Comparison of ENCODE assay signal across 8 mouse cellular contexts in genomic region chr11:4219317-4219751, GRCm38 (mm10). TPM values are rescaled to one million over a fixed set of nuclear protein-coding genes. Genes with fewer than 3 reads are reported as not detected.
DNase-seq lines count a peak whose midpoint lies in the region; ATAC-seq lines count a peak whose summit lies in the region.

No protein-coding gene starts in this region.

- H3K4me3 ChIP-seq in megakaryocyte, embryonic 14.5 days (replicated peaks): peak overlapping the region; percentile 38
- H3K4me3 ChIP-seq in neural tube, embryonic 12.5 days: no peak overlapping the region

- 8% methylated on average over 2 of the region's 2 CpGs for WGBS in neural tube, embryonic 12.5 days

- intact Hi-C loops in left cerebral cortex, postnatal 4 days (cut with DNase I): loop anchor here (2.0 kb wide), 1 partner anchor 85 kb away; the partner anchor contains the start of gene Rnf215

- H3K27ac ChIP-seq in neural tube, embryonic 12.5 days: no peak overlapping the region

- peaks cover 38% of the 10 kb centered on the region for H3K4me1 ChIP-seq in megakaryocyte, embryonic 14.5 days
- H3K4me1 ChIP-seq in neural tube, embryonic 12.5 days: peaks cover 13% of the 10 kb centered on the region

- ATAC-seq in megakaryocyte, adult 5-6 weeks (ENCODE audit: poor library complexity, severe bottlenecking): no peak
- ATAC-seq in neural tube, embryonic 12.5 days (ENCODE audit: low FRiP score, low read depth): no peak
- ATAC-seq in erythroblast, adult 5-6 weeks (replicated peaks; ENCODE audit: low FRiP score, poor library complexity, severe bottlenecking): no peak

- H3K27me3 ChIP-seq in megakaryocyte, embryonic 14.5 days (replicated peaks): peaks cover 58% of the 10 kb centered on the region
- peaks cover 26% of the 10 kb centered on the region for H3K27me3 ChIP-seq in neural tube, embryonic 12.5 days (replicated peaks)

- peak; percentile 86 for DNase-seq in adrenal gland, postnatal 14 days
- peak; percentile 82 for DNase-seq in fibroblast of lung, adult 2 months (ENCODE audit: low read depth)
- DNase-seq in kidney, adult 11 months: peak; percentile 86
- peak; percentile 63 for DNase-seq in left cerebral cortex, postnatal 4 days

- no peak overlapping the region for H3K9ac ChIP-seq in neural tube, embryonic 12.5 days

- peaks cover 5% of the 10 kb centered on the region; the same call in 1 of the 2 replicates for H3K9me3 ChIP-seq in megakaryocyte, embryonic 14.5 days
- H3K9me3 ChIP-seq in neural tube, embryonic 12.5 days: no peaks in the 10 kb centered on the region

- H3K36me3 ChIP-seq in megakaryocyte, embryonic 14.5 days (replicated peaks; ENCODE audit: low read length): peaks cover 16% of the 10 kb centered on the region
- peaks cover 15% of the 10 kb centered on the region for H3K36me3 ChIP-seq in neural tube, embryonic 12.5 days

- 0 out of 2 replicates have a peak overlapping the region, but pooled peaks have one; percentile 2 for H3K4me2 ChIP-seq in neural tube, embryonic 12.5 days (replicated peaks)

RNA-seq across cellular contexts. Expression of gene Castor1, which starts 1.3 kb away (rescaled TPM):
- 1.4 TPM in 1 of 2 replicates, not detected in the other for polyA plus RNA-seq in megakaryocyte, embryonic 14.5 days (2012; ENCODE audit: insufficient read depth, low replicate concordance)
- 1.2 and 1.3 TPM in 2 replicates for total RNA-seq in megakaryocyte, adult 5-6 weeks (2015)
- total RNA-seq in megakaryocyte, adult 5-6 weeks (2017): 1.1 and 2.3 TPM in 2 replicates
- 6.1 and 8.5 TPM in 2 replicates for total RNA-seq in adrenal gland, postnatal 14 days (2021)
- total RNA-seq in left cerebral cortex, postnatal 4 days (2021): 1 to 10 TPM; 1.8 to 1.9 TPM
- 1.6 and 2.3 TPM in 2 replicates for polyA plus RNA-seq in neural tube, embryonic 12.5 days (2016; fragmentation: Nextera tagmentation; extraction: Ambion mirVana)
- not detected in 2 replicates for total RNA-seq in erythroblast, adult 5-6 weeks (2015; ENCODE audit: low replicate concordance)
- not detected in 2 replicates for total RNA-seq in erythroblast, adult 5-6 weeks (2017; ENCODE audit: low replicate concordance)

RNA-seq across cellular contexts. Expression of gene Osm, which starts 16.9 kb away (rescaled TPM):
- 1.2 and 6.5 TPM in 2 replicates for polyA plus RNA-seq in megakaryocyte, embryonic 14.5 days (2012; ENCODE audit: insufficient read depth, low replicate concordance)
- total RNA-seq in megakaryocyte, adult 5-6 weeks (2015): 26.6 and 34.4 TPM in 2 replicates
- total RNA-seq in megakaryocyte, adult 5-6 weeks (2017): 31.9 and 39.2 TPM in 2 replicates
- 0.41 TPM in 1 of 2 replicates, not detected in the other for total RNA-seq in adrenal gland, postnatal 14 days (2021)
- total RNA-seq in left cerebral cortex, postnatal 4 days (2021): under 1 TPM in 1 of 2 experiments, not detected in 1; 0.30 TPM
- polyA plus RNA-seq in neural tube, embryonic 12.5 days (2016; fragmentation: Nextera tagmentation; extraction: Ambion mirVana): not detected in 2 replicates
- 2.1 and 4.4 TPM in 2 replicates for total RNA-seq in erythroblast, adult 5-6 weeks (2015; ENCODE audit: low replicate concordance)
- 2.1 and 6.4 TPM in 2 replicates for total RNA-seq in erythroblast, adult 5-6 weeks (2017; ENCODE audit: low replicate concordance)

RNA-seq across cellular contexts. Expression of gene Tbc1d10a, which starts 32.7 kb away (rescaled TPM):
- 8.1 and 15.8 TPM in 2 replicates for polyA plus RNA-seq in megakaryocyte, embryonic 14.5 days (2012; ENCODE audit: insufficient read depth, low replicate concordance)
- 2.5 and 3.8 TPM in 2 replicates for total RNA-seq in megakaryocyte, adult 5-6 weeks (2015)
- 5.5 and 8.3 TPM in 2 replicates for total RNA-seq in megakaryocyte, adult 5-6 weeks (2017)
- total RNA-seq in adrenal gland, postnatal 14 days (2021): 15.6 and 18.2 TPM in 2 replicates
- 10 to 100 TPM; 25.7 to 26.8 TPM for total RNA-seq in left cerebral cortex, postnatal 4 days (2021)
- polyA plus RNA-seq in neural tube, embryonic 12.5 days (2016; fragmentation: Nextera tagmentation; extraction: Ambion mirVana): 26.9 and 27.7 TPM in 2 replicates
- 1.7 and 3.5 TPM in 2 replicates for total RNA-seq in erythroblast, adult 5-6 weeks (2015; ENCODE audit: low replicate concordance)
- 0.42 and 1.4 TPM in 2 replicates for total RNA-seq in erythroblast, adult 5-6 weeks (2017; ENCODE audit: low replicate concordance)

RNA-seq across cellular contexts. Expression of gene Lif, which starts 38.0 kb away (rescaled TPM):
- polyA plus RNA-seq in megakaryocyte, embryonic 14.5 days (2012; ENCODE audit: insufficient read depth, low replicate concordance): 0.07 and 0.43 TPM in 2 replicates
- total RNA-seq in megakaryocyte, adult 5-6 weeks (2015): 0.18 and 0.31 TPM in 2 replicates
- 1.1 and 6.7 TPM in 2 replicates for total RNA-seq in megakaryocyte, adult 5-6 weeks (2017)
- 0.44 and 0.90 TPM in 2 replicates for total RNA-seq in adrenal gland, postnatal 14 days (2021)
- under 1 TPM; 0.08 TPM for total RNA-seq in left cerebral cortex, postnatal 4 days (2021)
- not detected in 2 replicates for polyA plus RNA-seq in neural tube, embryonic 12.5 days (2016; fragmentation: Nextera tagmentation; extraction: Ambion mirVana)
- total RNA-seq in erythroblast, adult 5-6 weeks (2015; ENCODE audit: low replicate concordance): not detected in 2 replicates
- not detected in 2 replicates for total RNA-seq in erythroblast, adult 5-6 weeks (2017; ENCODE audit: low replicate concordance)

RNA-seq across cellular contexts. Expression of gene Sf3a1, which starts 59.2 kb away (rescaled TPM):
- 43.3 and 56.7 TPM in 2 replicates for polyA plus RNA-seq in megakaryocyte, embryonic 14.5 days (2012; ENCODE audit: insufficient read depth, low replicate concordance)
- total RNA-seq in megakaryocyte, adult 5-6 weeks (2015): 42.2 and 42.4 TPM in 2 replicates
- 24.8 and 28.9 TPM in 2 replicates for total RNA-seq in megakaryocyte, adult 5-6 weeks (2017)
- total RNA-seq in adrenal gland, postnatal 14 days (2021): 43.7 and 49.8 TPM in 2 replicates
- total RNA-seq in left cerebral cortex, postnatal 4 days (2021): 10 to 100 TPM; 75.5 to 93.4 TPM
- 65.7 and 70.1 TPM in 2 replicates for polyA plus RNA-seq in neural tube, embryonic 12.5 days (2016; fragmentation: Nextera tagmentation; extraction: Ambion mirVana)
- total RNA-seq in erythroblast, adult 5-6 weeks (2015; ENCODE audit: low replicate concordance): 12.7 and 19.6 TPM in 2 replicates
- 10.8 and 18.4 TPM in 2 replicates for total RNA-seq in erythroblast, adult 5-6 weeks (2017; ENCODE audit: low replicate concordance)
